Mouse (Mus musculus): ENCODE measurements around the gene Baz1b. TPM values are rescaled to one million over a fixed set of nuclear protein-coding genes. Genes with fewer than 3 reads are reported as not detected.

The Baz1b gene
- polyA plus RNA-seq, 1 experiment = 39.9 TPM

- Histone ChIP-seq H3K79me3 (ENCODE audit: low read depth) (no peaks in the 10 kb centered on the region), H3K4me3 (ENCODE audit: insufficient read depth, poor library complexity, severe bottlenecking) (no peak overlapping the region), H3K79me2 (ENCODE audit: control insufficient read depth, insufficient read depth) (no peaks in the 10 kb centered on the region), H3ac (ENCODE audit: control insufficient read depth, insufficient read length, low read depth) (no peak overlapping the region), H3K36me3 (ENCODE audit: control insufficient read depth, insufficient read depth) (no peaks in the 10 kb centered on the region), H3K27me3 (ENCODE audit: control insufficient read depth, insufficient read depth, insufficient read length) (peaks cover 47% of the 10 kb centered on the region)
- TF ChIP-seq CTCF (IDR thresholded peaks at IDR 0.05; ENCODE audit: control insufficient read depth, insufficient read depth, insufficient read length) (no peak), MYOD1 (IDR thresholded peaks at IDR 0.05; ENCODE audit: control insufficient read depth, insufficient read length, low read depth) (no peak), USF1 (IDR thresholded peaks at IDR 0.05; ENCODE audit: low read depth) (no peak), MYOG (IDR thresholded peaks at IDR 0.05; ENCODE audit: control insufficient read depth, extremely low read depth, insufficient read length) (no peak), FOSL1 (IDR thresholded peaks at IDR 0.05; ENCODE audit: insufficient read depth, low read length, poor library complexity, severe bottlenecking) (no peak), CEBPB (IDR thresholded peaks at IDR 0.05; ENCODE audit: low read depth) (no peak), MAX (IDR thresholded peaks at IDR 0.05) (no peak)
Measured at GRCm38 (mm10) chr5:135280226-135280625, 93.2 kb downstream of the Baz1b start.

DNA sequence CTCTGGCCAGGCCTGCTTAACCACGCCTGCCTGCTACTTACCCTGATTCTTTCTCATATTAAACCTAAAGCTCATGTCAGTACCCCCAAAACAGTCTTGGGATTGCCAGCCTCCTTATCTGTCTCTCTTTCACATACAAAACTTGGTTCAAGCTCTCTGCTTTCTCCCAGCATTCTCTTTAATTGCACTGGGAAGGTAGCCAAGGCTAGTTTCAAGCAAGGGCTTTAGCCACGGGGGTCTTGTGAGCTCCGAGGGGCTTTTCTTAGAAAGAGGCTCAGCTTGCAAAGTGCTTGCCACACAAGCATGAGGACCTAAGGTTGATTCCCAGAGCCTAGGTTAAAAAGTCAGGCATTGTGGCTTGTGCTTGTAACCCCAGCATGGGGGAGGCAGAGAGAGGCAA lies 98.1 kb downstream of the Baz1b start:
- Histone ChIP-seq H3K36me3 (ENCODE audit: control insufficient read depth, insufficient read depth) (no peaks in the 10 kb centered on the region), H3ac (ENCODE audit: control insufficient read depth, insufficient read length, low read depth) (no peak overlapping the region), H3K27me3 (ENCODE audit: control insufficient read depth, insufficient read depth, insufficient read length) (peaks cover 34% of the 10 kb centered on the region), H3K4me3 (ENCODE audit: insufficient read depth, poor library complexity, severe bottlenecking) (no peak overlapping the region), H3K79me2 (ENCODE audit: control insufficient read depth, insufficient read depth) (no peaks in the 10 kb centered on the region), H3K79me3 (ENCODE audit: low read depth) (no peaks in the 10 kb centered on the region)
- TF ChIP-seq CTCF (IDR thresholded peaks at IDR 0.05; ENCODE audit: control insufficient read depth, insufficient read depth, insufficient read length) (no peak), MYOG (IDR thresholded peaks at IDR 0.05; ENCODE audit: control insufficient read depth, extremely low read depth, insufficient read length) (no peak), USF1 (IDR thresholded peaks at IDR 0.05; ENCODE audit: low read depth) (no peak), CEBPB (IDR thresholded peaks at IDR 0.05; ENCODE audit: low read depth) (no peak), FOSL1 (IDR thresholded peaks at IDR 0.05; ENCODE audit: insufficient read depth, low read length, poor library complexity, severe bottlenecking) (no peak), MYOD1 (IDR thresholded peaks at IDR 0.05; ENCODE audit: control insufficient read depth, insufficient read length, low read depth) (no peak)

GRCm38 (mm10) chr5:135286185-135286584 lies 99.1 kb downstream of the Baz1b start:
- H3K36me3 ChIP-seq (ENCODE audit: control insufficient read depth, insufficient read depth) = no peaks in the 10 kb centered on the region
- H3K27me3 ChIP-seq (ENCODE audit: control insufficient read depth, insufficient read depth, insufficient read length) = peaks cover 35% of the 10 kb centered on the region
- H3K4me3 ChIP-seq (ENCODE audit: insufficient read depth, poor library complexity, severe bottlenecking) = no peak overlapping the region
- no peaks in the 10 kb centered on the region for H3K79me2 ChIP-seq (ENCODE audit: control insufficient read depth, insufficient read depth)
- TF ChIP-seq MYOD1 (IDR thresholded peaks at IDR 0.05; ENCODE audit: control insufficient read depth, insufficient read length, low read depth) (no peak), MYOG (IDR thresholded peaks at IDR 0.05; ENCODE audit: control insufficient read depth, extremely low read depth, insufficient read length) (no peak), FOSL1 (IDR thresholded peaks at IDR 0.05; ENCODE audit: insufficient read depth, low read length, poor library complexity, severe bottlenecking) (no peak), CTCF (IDR thresholded peaks at IDR 0.05; ENCODE audit: control insufficient read depth, insufficient read depth, insufficient read length) (peak; percentile 94), MAX (IDR thresholded peaks at IDR 0.05) (no peak), USF1 (IDR thresholded peaks at IDR 0.05; ENCODE audit: low read depth) (no peak)
- no peak overlapping the region for H3ac ChIP-seq (ENCODE audit: control insufficient read depth, insufficient read length, low read depth)
- no peaks in the 10 kb centered on the region for H3K79me3 ChIP-seq (ENCODE audit: low read depth)

- TF ChIP-seq MYOG (IDR thresholded peaks at IDR 0.05; ENCODE audit: control insufficient read depth, extremely low read depth, insufficient read length) = no peak
- TF ChIP-seq CEBPB (IDR thresholded peaks at IDR 0.05; ENCODE audit: low read depth) = no peak
- TF ChIP-seq USF1 (IDR thresholded peaks at IDR 0.05; ENCODE audit: low read depth) = no peak
- TF ChIP-seq CTCF (IDR thresholded peaks at IDR 0.05; ENCODE audit: control insufficient read depth, insufficient read depth, insufficient read length) = no peak
- no peaks in the 10 kb centered on the region for H3K79me2 ChIP-seq (ENCODE audit: control insufficient read depth, insufficient read depth)
- H3K36me3 ChIP-seq (ENCODE audit: control insufficient read depth, insufficient read depth) = no peaks in the 10 kb centered on the region
- H3ac ChIP-seq (ENCODE audit: control insufficient read depth, insufficient read length, low read depth) = no peak overlapping the region
- peaks cover 33% of the 10 kb centered on the region for H3K27me3 ChIP-seq (ENCODE audit: control insufficient read depth, insufficient read depth, insufficient read length)
- no peaks in the 10 kb centered on the region for H3K79me3 ChIP-seq (ENCODE audit: low read depth)
- no peak overlapping the region for H3K4me3 ChIP-seq (ENCODE audit: insufficient read depth, poor library complexity, severe bottlenecking)
Measured at GRCm38 (mm10) chr5:135286926-135287325, 99.9 kb downstream of the Baz1b start.

- Histone ChIP-seq H3K36me3 (ENCODE audit: control insufficient read depth, insufficient read depth) (no peaks in the 10 kb centered on the region), H3K79me2 (ENCODE audit: control insufficient read depth, insufficient read depth) (no peaks in the 10 kb centered on the region), H3K27me3 (ENCODE audit: control insufficient read depth, insufficient read depth, insufficient read length) (peaks cover 45% of the 10 kb centered on the region), H3K79me3 (ENCODE audit: low read depth) (no peaks in the 10 kb centered on the region), H3ac (ENCODE audit: control insufficient read depth, insufficient read length, low read depth) (no peak overlapping the region), H3K4me3 (ENCODE audit: insufficient read depth, poor library complexity, severe bottlenecking) (no peak overlapping the region)
- TF ChIP-seq MAX (IDR thresholded peaks at IDR 0.05) (no peak), FOSL1 (IDR thresholded peaks at IDR 0.05; ENCODE audit: insufficient read depth, low read length, poor library complexity, severe bottlenecking) (no peak), MYOD1 (IDR thresholded peaks at IDR 0.05; ENCODE audit: control insufficient read depth, insufficient read length, low read depth) (no peak)
Measured at GRCm38 (mm10) chr5:135290703-135291102, 103.6 kb downstream of the Baz1b start.

DNA sequence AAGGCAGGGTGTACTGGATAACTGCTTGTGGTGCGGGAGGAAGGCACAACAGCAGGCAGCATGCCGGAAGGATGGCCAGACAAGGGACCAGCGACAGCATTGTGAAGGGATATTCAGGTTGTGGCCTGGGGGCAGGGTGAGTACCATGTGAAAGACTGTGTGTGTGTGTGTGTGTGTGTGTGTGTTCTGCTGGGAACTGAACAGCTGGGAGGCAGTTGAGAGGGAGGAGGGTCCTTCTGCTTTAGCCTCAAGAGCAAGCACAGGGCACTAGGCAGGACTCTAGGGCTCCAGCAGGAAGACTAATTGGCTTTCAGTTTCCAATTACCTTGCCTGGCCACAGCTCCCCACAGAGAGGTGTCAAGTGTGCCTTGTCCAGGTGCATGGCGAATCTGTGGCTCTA lies 104.1 kb downstream of the Baz1b start:
- Histone ChIP-seq H3ac (ENCODE audit: control insufficient read depth, insufficient read length, low read depth) (no peak overlapping the region), H3K36me3 (ENCODE audit: control insufficient read depth, insufficient read depth) (no peaks in the 10 kb centered on the region), H3K27me3 (ENCODE audit: control insufficient read depth, insufficient read depth, insufficient read length) (peaks cover 45% of the 10 kb centered on the region), H3K4me3 (ENCODE audit: insufficient read depth, poor library complexity, severe bottlenecking) (no peak overlapping the region), H3K79me2 (ENCODE audit: control insufficient read depth, insufficient read depth) (no peaks in the 10 kb centered on the region), H3K79me3 (ENCODE audit: low read depth) (no peaks in the 10 kb centered on the region)
- no peak for TF ChIP-seq MAX (IDR thresholded peaks at IDR 0.05)
- no peak for TF ChIP-seq USF1 (IDR thresholded peaks at IDR 0.05; ENCODE audit: low read depth)
- no peak for TF ChIP-seq MYOD1 (IDR thresholded peaks at IDR 0.05; ENCODE audit: control insufficient read depth, insufficient read length, low read depth)
- no peak for TF ChIP-seq MYOG (IDR thresholded peaks at IDR 0.05; ENCODE audit: control insufficient read depth, extremely low read depth, insufficient read length)
- no peak for TF ChIP-seq FOSL1 (IDR thresholded peaks at IDR 0.05; ENCODE audit: insufficient read depth, low read length, poor library complexity, severe bottlenecking)
- no peak for TF ChIP-seq CEBPB (IDR thresholded peaks at IDR 0.05; ENCODE audit: low read depth)
- TF ChIP-seq CTCF (IDR thresholded peaks at IDR 0.05; ENCODE audit: control insufficient read depth, insufficient read depth, insufficient read length) = no peak

Measured in C2C12 (cell line).